Mouse (Mus musculus): ENCODE measurements around the gene Vamp1. TPM values are rescaled to one million over a fixed set of nuclear protein-coding genes. Genes with fewer than 3 reads are reported as not detected.

The Vamp1 gene
- polyA plus RNA-seq, 1 experiment from 2014 or later, result 5.5 TPM

DNA sequence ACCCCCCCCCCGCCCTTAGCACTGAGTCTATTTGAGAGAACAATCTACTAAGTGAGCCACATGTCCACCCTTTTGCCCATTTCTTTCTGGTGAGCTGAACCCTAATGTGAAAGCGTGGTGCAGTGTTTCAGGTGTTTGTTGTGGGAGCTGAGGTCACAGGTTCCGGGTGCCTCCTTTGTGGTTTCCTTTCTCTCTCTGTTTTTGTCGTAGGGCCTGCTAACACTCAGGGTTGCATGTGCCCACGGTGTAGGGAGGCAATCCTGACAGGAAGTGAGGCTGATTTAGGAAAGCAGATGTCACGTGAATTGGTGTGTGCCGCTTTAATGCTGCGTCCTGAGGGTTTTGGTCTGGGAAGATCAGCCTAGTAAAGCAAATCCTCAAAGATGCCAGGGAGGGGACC, 26.2 kb downstream of the Vamp1 start:
- Histone ChIP-seq H3K9me3 (ENCODE audit: control insufficient read depth, low read length) (no peaks in the 10 kb centered on the region), H3K9ac (replicated peaks; ENCODE audit: low read length) (no peak overlapping the region), H3K27me3 (ENCODE audit: control insufficient read depth, insufficient read depth, low read length) (no peaks in the 10 kb centered on the region), H3K27ac (replicated peaks; ENCODE audit: low read depth, low read length) (no peak overlapping the region), H3K36me3 (ENCODE audit: control insufficient read depth, insufficient read depth, low read length) (no peaks in the 10 kb centered on the region), H3K4me1 (ENCODE audit: control insufficient read depth, insufficient read depth, low read length) (no peaks in the 10 kb centered on the region), H3K4me3 (replicated peaks; ENCODE audit: low read depth, low read length) (no peak overlapping the region), H3K4me2 (ENCODE audit: low read length) (no peak overlapping the region)
- ATAC-seq (ENCODE audit: low FRiP score, low TSS enrichment) (no peak), DNase-seq (no peak)
- WGBS, result 84% methylated on average over 8 of the region's 8 CpGs

- no peak overlapping the region for H3K27ac ChIP-seq (replicated peaks; ENCODE audit: low read depth, low read length)
- WGBS, result 65% methylated on average over 1 of the region's 1 CpGs
- no peaks in the 10 kb centered on the region for H3K9me3 ChIP-seq (ENCODE audit: control insufficient read depth, low read length)
- ATAC-seq (ENCODE audit: low FRiP score, low TSS enrichment) (no peak), DNase-seq (no peak)
- H3K9ac ChIP-seq (replicated peaks; ENCODE audit: low read length), result no peak overlapping the region
- no peak overlapping the region for H3K4me2 ChIP-seq (ENCODE audit: low read length)
- H3K27me3 ChIP-seq (ENCODE audit: control insufficient read depth, insufficient read depth, low read length), result no peaks in the 10 kb centered on the region
- H3K4me3 ChIP-seq (replicated peaks; ENCODE audit: low read depth, low read length), result no peak overlapping the region
- H3K4me1 ChIP-seq (ENCODE audit: control insufficient read depth, insufficient read depth, low read length), result no peaks in the 10 kb centered on the region
- H3K36me3 ChIP-seq (ENCODE audit: control insufficient read depth, insufficient read depth, low read length), result no peaks in the 10 kb centered on the region
Observed at GRCm38 (mm10) chr6:125244551-125244950, 29.2 kb downstream of the Vamp1 start.

GRCm38 (mm10) chr6:125252285-125252684, 36.9 kb downstream of the Vamp1 start:
- Histone ChIP-seq H3K4me1 (ENCODE audit: control insufficient read depth, insufficient read depth, low read length) (no peaks in the 10 kb centered on the region), H3K36me3 (ENCODE audit: control insufficient read depth, insufficient read depth, low read length) (no peaks in the 10 kb centered on the region), H3K4me2 (ENCODE audit: low read length) (no peak overlapping the region), H3K9ac (replicated peaks; ENCODE audit: low read length) (no peak overlapping the region), H3K27ac (replicated peaks; ENCODE audit: low read depth, low read length) (no peak overlapping the region), H3K9me3 (ENCODE audit: control insufficient read depth, low read length) (no peaks in the 10 kb centered on the region), H3K4me3 (replicated peaks; ENCODE audit: low read depth, low read length) (no peak overlapping the region), H3K27me3 (ENCODE audit: control insufficient read depth, insufficient read depth, low read length) (no peaks in the 10 kb centered on the region)
- DNase-seq, result no peak
- no peak for ATAC-seq (ENCODE audit: low FRiP score, low TSS enrichment)
- 80% methylated on average over 3 of the region's 3 CpGs for WGBS

GRCm38 (mm10) chr6:125252711-125253110, 37.4 kb downstream of the Vamp1 start:
- Histone ChIP-seq H3K4me1 (ENCODE audit: control insufficient read depth, insufficient read depth, low read length) (no peaks in the 10 kb centered on the region), H3K27ac (replicated peaks; ENCODE audit: low read depth, low read length) (no peak overlapping the region), H3K4me3 (replicated peaks; ENCODE audit: low read depth, low read length) (no peak overlapping the region), H3K9ac (replicated peaks; ENCODE audit: low read length) (no peak overlapping the region), H3K36me3 (ENCODE audit: control insufficient read depth, insufficient read depth, low read length) (no peaks in the 10 kb centered on the region), H3K4me2 (ENCODE audit: low read length) (no peak overlapping the region), H3K27me3 (ENCODE audit: control insufficient read depth, insufficient read depth, low read length) (no peaks in the 10 kb centered on the region), H3K9me3 (ENCODE audit: control insufficient read depth, low read length) (no peaks in the 10 kb centered on the region)
- DNase-seq, result no peak
- WGBS, result 94% methylated on average over 8 of the region's 8 CpGs
- no peak for ATAC-seq (ENCODE audit: low FRiP score, low TSS enrichment)

GRCm38 (mm10) chr6:125253863-125254715, 38.7 kb downstream of the Vamp1 start:
- DNase-seq, result no peak
- Histone ChIP-seq H3K4me1 (ENCODE audit: control insufficient read depth, insufficient read depth, low read length) (no peaks in the 10 kb centered on the region), H3K27me3 (ENCODE audit: control insufficient read depth, insufficient read depth, low read length) (no peaks in the 10 kb centered on the region), H3K27ac (replicated peaks; ENCODE audit: low read depth, low read length) (no peak overlapping the region), H3K9ac (replicated peaks; ENCODE audit: low read length) (no peak overlapping the region), H3K36me3 (ENCODE audit: control insufficient read depth, insufficient read depth, low read length) (no peaks in the 10 kb centered on the region), H3K9me3 (ENCODE audit: control insufficient read depth, low read length) (no peaks in the 10 kb centered on the region), H3K4me3 (replicated peaks; ENCODE audit: low read depth, low read length) (no peak overlapping the region), H3K4me2 (ENCODE audit: low read length) (no peak overlapping the region)
- ATAC-seq (ENCODE audit: low FRiP score, low TSS enrichment), result no peak
- 85% methylated on average over 14 of the region's 14 CpGs for WGBS

- WGBS, result 86% methylated on average over 7 of the region's 7 CpGs
- Histone ChIP-seq H3K4me1 (ENCODE audit: control insufficient read depth, insufficient read depth, low read length) (no peaks in the 10 kb centered on the region), H3K36me3 (ENCODE audit: control insufficient read depth, insufficient read depth, low read length) (no peaks in the 10 kb centered on the region), H3K4me3 (replicated peaks; ENCODE audit: low read depth, low read length) (no peak overlapping the region), H3K4me2 (ENCODE audit: low read length) (no peak overlapping the region), H3K9ac (replicated peaks; ENCODE audit: low read length) (no peak overlapping the region), H3K27ac (replicated peaks; ENCODE audit: low read depth, low read length) (no peak overlapping the region), H3K9me3 (ENCODE audit: control insufficient read depth, low read length) (no peaks in the 10 kb centered on the region), H3K27me3 (ENCODE audit: control insufficient read depth, insufficient read depth, low read length) (no peaks in the 10 kb centered on the region)
- ATAC-seq (ENCODE audit: low FRiP score, low TSS enrichment), result no peak
- no peak for DNase-seq
Observed at GRCm38 (mm10) chr6:125255516-125256044, 40.2 kb downstream of the Vamp1 start.

GRCm38 (mm10) chr6:125256222-125256966, 41.0 kb downstream of the Vamp1 start:
- ATAC-seq (ENCODE audit: low FRiP score, low TSS enrichment) (no peak), DNase-seq (no peak)
- H3K27ac ChIP-seq (replicated peaks; ENCODE audit: low read depth, low read length), result no peak overlapping the region
- no peak overlapping the region for H3K4me2 ChIP-seq (ENCODE audit: low read length)
- H3K9me3 ChIP-seq (ENCODE audit: control insufficient read depth, low read length), result no peaks in the 10 kb centered on the region
- no peaks in the 10 kb centered on the region for H3K4me1 ChIP-seq (ENCODE audit: control insufficient read depth, insufficient read depth, low read length)
- H3K36me3 ChIP-seq (ENCODE audit: control insufficient read depth, insufficient read depth, low read length), result no peaks in the 10 kb centered on the region
- no peaks in the 10 kb centered on the region for H3K27me3 ChIP-seq (ENCODE audit: control insufficient read depth, insufficient read depth, low read length)
- H3K9ac ChIP-seq (replicated peaks; ENCODE audit: low read length), result no peak overlapping the region
- 84% methylated on average over 8 of the region's 8 CpGs for WGBS
- no peak overlapping the region for H3K4me3 ChIP-seq (replicated peaks; ENCODE audit: low read depth, low read length)

DNA sequence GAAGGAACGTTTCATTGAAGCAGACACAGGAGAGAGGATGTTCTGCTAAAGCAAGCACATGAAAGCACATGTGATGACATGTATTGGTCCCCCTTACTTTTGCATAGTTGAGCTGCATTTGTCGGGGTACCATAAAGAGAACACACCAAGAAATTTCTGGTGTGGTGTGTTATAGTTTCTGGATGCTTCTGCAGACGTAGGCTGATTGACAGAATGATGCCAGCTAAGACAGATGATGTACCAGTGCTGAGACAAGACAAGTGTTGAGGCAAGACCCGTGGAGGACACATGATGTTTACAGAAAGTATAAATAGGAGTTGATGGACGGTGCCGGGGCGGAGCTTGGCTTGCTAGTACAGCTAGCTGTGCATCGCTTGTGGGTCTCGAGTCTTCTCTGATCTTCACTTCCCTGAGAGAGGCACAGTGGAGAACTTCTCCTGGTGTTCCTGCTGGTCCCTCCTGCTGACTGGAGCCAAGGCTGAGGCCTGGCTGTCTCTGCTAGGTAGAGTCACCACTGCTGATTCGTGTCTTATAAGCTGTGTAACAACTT, 44.7 kb downstream of the Vamp1 start:
- H3K27me3 ChIP-seq (ENCODE audit: control insufficient read depth, insufficient read depth, low read length), result no peaks in the 10 kb centered on the region
- WGBS, result 91% methylated on average over 10 of the region's 10 CpGs
- no peak overlapping the region for H3K9ac ChIP-seq (replicated peaks; ENCODE audit: low read length)
- H3K4me1 ChIP-seq (ENCODE audit: control insufficient read depth, insufficient read depth, low read length), result no peaks in the 10 kb centered on the region
- H3K9me3 ChIP-seq (ENCODE audit: control insufficient read depth, low read length), result no peaks in the 10 kb centered on the region
- no peak overlapping the region for H3K4me3 ChIP-seq (replicated peaks; ENCODE audit: low read depth, low read length)
- ATAC-seq (ENCODE audit: low FRiP score, low TSS enrichment) (no peak), DNase-seq (no peak)
- no peak overlapping the region for H3K27ac ChIP-seq (replicated peaks; ENCODE audit: low read depth, low read length)
- H3K36me3 ChIP-seq (ENCODE audit: control insufficient read depth, insufficient read depth, low read length), result no peaks in the 10 kb centered on the region
- no peak overlapping the region for H3K4me2 ChIP-seq (ENCODE audit: low read length)

Data from midbrain, embryonic 14.5 days (tissue).